Mouse (Mus musculus): ENCODE measurements around the gene 1700021F07Rik.

The 1700021F07Rik gene

GRCm38 (mm10) chr2:173522376-173522775, at the start of gene 1700021F07Rik:
TSS of gene 1700021F07Rik (plus strand) at chr2:173522586.
- no peak for DNase-seq (ENCODE audit: low spot score)

- DNase-seq (ENCODE audit: low spot score) = peak; percentile 23
Measured at GRCm38 (mm10) chr2:173473233-173473632, 49.2 kb upstream of the 1700021F07Rik start.

DNA sequence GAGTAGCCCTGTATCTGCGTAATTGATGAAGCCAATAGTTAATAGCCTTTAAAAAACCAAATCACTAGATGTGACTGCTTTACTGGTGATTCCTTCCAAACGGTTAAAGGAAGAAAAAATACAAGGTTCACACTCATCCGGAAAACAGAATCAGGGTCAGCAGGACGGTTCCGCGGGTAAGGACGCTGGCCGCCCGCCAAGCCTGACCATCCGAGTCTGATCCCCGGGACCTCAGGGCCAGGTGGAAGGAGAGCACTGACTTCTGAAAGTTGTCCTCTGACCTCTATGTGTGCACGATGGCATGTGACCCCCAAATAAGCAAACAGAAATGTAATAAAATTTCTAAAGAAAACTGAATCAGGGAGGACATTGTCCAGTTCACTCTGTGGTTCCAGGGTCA, 43.3 kb upstream of the 1700021F07Rik start:
- DNase-seq (ENCODE audit: low spot score) = peak; percentile 50

- peak; percentile 36 for DNase-seq (ENCODE audit: low spot score)
Measured at GRCm38 (mm10) chr2:173484486-173484885, 37.9 kb upstream of the 1700021F07Rik start.

- peak; percentile 13 for DNase-seq (ENCODE audit: low spot score)
Measured at GRCm38 (mm10) chr2:173499612-173500011, 22.8 kb upstream of the 1700021F07Rik start.

GRCm38 (mm10) chr2:173513977-173514376, 8.4 kb upstream of the 1700021F07Rik start:
- no peak for DNase-seq (ENCODE audit: low spot score)

DNA sequence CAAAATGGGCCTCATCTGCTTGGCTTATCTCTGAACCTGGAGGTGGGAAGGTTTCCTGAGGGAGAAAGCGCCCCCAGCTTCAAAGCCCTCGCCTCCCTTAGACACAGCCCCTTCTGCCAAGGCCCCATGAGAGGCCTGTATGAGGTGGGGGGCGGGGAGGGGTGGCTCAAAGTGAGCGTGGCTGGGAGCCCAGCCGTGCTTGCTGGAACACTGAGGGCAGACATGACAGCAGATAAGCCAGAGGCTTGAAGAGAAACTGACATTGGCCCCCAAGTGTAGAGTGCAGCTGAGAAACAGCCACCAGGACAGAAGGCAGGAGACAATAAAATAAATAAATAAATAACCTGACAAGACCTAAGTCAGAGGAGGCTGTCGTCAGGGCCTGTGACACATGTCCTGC, 7.2 kb upstream of the 1700021F07Rik start:
- no peak for DNase-seq (ENCODE audit: low spot score)

GRCm38 (mm10) chr2:173516150-173516855, 6.1 kb upstream of the 1700021F07Rik start:
- DNase-seq (ENCODE audit: low spot score) = no peak

DNA sequence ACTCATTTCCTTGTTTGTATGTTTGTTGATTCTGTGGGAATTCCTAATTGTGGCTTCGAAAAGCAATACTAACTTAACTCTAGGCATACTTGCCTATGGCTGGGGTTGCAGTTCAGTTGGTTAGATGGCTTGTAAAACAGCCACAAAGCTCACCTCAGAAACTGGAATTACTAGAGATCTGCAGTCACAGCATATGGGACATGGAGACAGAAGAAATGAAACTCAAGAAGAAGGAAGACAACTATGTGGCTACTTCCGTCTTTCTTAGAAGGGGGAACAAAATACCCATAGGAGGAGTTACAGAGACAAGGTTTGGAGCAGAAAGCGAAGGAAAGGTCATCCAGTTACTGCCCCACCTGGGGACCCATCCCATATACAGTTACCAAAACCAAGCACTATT, 6.1 kb downstream of the 1700021F07Rik start:
- no peak for DNase-seq (ENCODE audit: low spot score)

DNA sequence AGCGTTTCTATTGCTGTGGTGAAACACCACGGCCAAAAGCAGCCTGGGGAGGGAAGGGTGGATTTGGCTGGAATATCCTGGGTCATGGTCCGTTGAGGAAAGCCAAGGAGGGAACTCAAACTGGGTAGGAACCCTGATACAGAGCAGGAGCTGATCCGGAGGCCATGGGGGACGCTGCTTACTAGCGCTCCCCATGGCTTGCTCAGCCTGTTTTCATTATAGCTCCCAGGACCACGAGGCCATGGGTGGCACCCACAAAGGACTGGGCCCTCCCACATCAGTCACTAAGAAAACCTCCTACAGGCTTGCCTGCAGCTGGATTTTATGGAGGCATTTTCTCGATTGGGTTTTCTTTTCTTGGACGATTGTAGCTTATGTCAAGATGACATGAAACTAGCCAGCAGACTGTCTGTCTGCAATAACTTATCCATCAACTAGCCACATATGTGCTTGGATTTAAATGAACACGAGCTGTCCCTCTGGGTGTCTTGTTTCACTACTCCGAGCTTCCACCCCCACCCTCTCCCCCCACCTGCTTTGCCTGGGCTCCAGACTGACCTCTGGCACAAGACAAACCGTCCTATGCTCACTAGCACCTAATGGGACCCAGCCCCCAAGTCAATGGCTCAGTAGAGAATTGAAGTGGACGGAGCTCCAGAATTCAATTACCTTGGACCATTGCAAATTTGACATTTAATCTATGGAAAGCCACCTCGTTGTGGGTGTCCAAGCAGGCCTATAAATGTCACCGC, 10.5 kb downstream of the 1700021F07Rik start:
- no peak for DNase-seq (ENCODE audit: low spot score)

DNA sequence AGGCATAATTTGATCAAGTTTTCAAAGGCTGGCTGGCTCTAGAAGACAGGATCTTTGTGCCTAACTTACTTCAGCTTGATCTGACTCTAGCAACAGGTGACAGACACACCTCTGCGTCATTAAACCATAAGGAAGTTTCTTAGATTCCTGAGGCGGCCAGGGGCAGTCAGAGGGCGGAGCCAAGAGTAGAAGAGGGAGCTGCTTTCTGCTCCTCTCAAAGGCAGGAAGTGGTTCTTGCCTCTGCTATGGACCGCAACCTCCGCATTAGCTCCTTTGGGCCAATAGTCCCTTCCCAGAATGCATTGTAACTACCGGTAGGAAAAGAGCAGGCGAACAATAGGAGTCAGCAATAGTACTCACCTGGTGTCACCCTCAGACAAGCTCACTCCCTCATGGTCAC, 12.2 kb downstream of the 1700021F07Rik start:
- DNase-seq (ENCODE audit: low spot score) = no peak

GRCm38 (mm10) chr2:173535390-173535789, 13.0 kb downstream of the 1700021F07Rik start:
- DNase-seq (ENCODE audit: low spot score) = no peak

- DNase-seq (ENCODE audit: low spot score) = no peak
Measured at GRCm38 (mm10) chr2:173535886-173536285, 13.5 kb downstream of the 1700021F07Rik start.

DNA sequence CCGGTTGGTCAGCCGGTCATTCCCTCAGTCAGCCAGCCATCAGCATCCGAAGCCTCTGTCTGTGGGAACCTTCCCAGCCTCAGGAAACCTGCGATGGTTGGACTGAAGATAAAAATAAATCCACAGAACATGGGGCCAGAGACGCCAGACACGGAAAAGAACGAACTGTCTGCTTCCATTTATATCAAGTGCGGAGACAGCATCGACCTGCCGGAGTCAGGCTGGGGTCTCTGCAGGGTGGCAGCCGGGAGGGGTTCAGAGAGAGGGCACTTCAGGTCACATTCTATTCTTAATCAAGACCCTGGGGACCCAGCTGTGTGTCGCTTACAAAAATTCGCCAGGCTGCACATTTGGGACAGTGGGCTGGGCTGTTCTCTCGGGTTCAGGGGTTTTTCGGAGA, 17.4 kb downstream of the 1700021F07Rik start:
- DNase-seq (ENCODE audit: low spot score) = no peak

DNA sequence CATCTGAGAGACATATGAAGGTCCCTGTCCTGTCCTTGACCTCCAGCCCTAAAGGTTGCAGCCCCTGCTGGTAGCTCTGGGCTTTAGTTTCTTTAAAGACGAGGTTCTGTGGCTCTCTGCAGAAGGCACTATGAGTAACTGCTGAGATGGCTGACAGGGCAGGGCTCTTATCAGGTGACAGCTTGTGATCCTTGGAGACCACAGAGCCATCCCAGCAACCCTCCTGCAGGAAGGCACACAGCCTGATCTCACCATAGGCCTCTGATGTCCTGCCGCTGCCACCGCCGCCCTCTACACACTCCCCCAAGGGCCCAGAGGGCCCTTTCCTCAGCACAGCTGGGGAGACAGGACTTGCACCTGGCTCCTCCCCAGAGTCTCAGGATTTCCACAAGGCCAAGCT, 19.4 kb downstream of the 1700021F07Rik start:
- DNase-seq (ENCODE audit: low spot score) = no peak

DNA sequence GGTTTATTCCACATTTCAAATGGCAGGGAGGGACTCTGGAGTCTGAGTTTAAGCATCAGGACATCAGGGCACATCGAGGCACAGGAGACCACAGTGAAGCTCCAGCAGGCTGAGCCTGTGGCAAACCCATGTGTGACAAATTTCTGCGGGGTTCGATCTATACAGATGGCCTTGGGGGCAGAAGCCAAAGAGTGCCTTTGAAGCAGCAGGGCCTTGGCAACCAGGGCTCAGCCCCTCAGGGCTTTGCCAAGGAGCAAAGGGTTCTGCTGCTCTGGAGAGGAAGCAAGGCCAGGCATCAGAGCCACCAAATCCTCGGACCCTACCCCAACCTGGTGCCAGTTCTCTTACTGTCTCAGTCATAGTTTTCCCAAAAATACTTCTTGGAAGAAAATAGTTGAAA, 20.3 kb downstream of the 1700021F07Rik start:
- no peak for DNase-seq (ENCODE audit: low spot score)

GRCm38 (mm10) chr2:173545992-173546703, 23.8 kb downstream of the 1700021F07Rik start:
- peak; percentile 92 for DNase-seq (ENCODE audit: low spot score)

- no peak for DNase-seq (ENCODE audit: low spot score)
Measured at GRCm38 (mm10) chr2:173549236-173549635, 26.9 kb downstream of the 1700021F07Rik start.

GRCm38 (mm10) chr2:173550681-173551080, 28.3 kb downstream of the 1700021F07Rik start:
- no peak for DNase-seq (ENCODE audit: low spot score)

DNA sequence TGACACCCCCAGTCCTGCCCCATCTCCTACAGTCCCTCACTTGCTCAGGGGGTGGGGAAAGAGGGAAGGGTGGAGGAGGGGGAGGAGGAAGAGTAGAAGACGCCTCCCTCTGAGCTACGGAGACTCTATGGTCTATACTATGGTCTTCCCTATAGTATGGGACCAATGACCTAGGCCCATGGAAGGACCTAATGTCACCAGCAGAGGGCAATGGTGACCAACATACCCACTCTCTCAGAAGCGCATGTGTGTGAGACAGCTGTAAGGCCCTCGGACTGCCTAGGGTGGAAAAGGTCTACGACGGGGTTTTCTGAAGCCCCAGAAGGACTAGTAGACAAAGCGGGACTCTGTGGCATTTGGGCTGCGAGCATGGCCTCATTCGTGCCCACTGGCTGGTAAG, 31.5 kb downstream of the 1700021F07Rik start:
- DNase-seq (ENCODE audit: low spot score) = no peak

DNA sequence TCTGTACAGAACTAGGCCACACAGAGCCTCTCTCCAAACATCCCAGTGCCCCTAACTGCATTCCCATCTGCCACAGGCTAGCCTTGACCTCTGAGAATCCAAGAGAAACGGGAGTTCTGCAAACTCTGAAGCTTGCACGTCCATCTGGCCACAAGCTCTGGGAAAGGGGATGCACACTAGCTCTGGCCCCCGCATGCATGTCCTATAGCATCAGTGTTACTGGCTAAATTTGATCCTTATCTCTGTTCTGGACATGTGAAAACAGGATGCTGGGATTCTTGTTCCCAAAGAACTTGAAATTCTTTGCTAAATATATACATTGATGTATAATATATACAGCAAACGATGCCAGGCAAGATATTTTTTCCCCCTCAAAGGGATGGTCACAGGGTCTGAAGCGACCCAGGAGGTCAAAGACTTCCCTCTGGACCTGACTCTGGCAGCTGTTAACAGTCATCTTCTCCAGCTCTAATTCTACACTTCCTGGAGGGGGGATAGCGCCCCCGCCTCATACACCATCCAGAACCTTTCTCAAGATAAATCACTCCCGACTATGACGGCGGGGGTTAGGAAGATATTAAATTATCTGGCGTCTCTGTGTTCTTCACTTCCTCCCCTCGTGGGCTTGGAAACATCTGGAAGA, 36.5 kb downstream of the 1700021F07Rik start:
- no peak for DNase-seq (ENCODE audit: low spot score)

DNA sequence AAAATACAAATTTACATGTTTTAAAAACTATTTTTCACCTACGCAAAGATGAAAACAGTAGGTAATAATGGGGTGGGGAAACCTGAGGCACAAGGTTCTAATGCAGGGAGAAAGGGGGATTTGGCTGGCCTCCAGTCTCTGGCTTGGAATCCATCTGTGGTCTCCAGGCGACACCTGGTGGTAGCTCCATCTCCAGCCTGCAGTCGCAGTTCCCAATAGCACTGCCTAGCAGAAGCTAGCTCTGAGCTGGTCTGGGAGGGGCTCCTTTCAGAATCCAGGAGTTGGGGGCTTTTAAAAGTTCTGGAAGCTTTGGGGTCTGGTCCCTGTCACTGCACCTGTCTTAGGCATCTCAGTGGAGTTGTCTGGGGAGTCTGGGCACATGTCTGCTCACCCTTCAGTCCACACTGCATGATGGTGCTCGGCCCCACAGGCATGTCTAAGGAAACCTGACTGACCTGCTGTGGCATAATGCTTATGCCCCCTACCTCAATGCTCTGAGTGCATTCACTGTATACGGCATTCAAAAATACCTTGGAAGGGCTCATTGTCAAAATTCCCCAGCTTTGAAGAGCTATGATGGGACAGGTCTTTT, 39.6 kb downstream of the 1700021F07Rik start:
- peak; percentile 91 for DNase-seq (ENCODE audit: low spot score)
